Mouse (Mus musculus) liver, embryonic 14.5 days (tissue): ENCODE results near the gene Smarcb1.

Experiments used
- CTCF ChIP-seq: IDR thresholded peaks from 2 replicates; pipeline ENCODE4 v1.5.1; 2016; ENCODE audit warnings: antibody characterized with exemption, low read depth, control low read depth
- EP300 ChIP-seq: IDR thresholded peaks from 2 replicates; pipeline ENCODE4 v1.6.1; 2016; ENCODE audit warnings: antibody characterized with exemption, low read depth

DNA sequence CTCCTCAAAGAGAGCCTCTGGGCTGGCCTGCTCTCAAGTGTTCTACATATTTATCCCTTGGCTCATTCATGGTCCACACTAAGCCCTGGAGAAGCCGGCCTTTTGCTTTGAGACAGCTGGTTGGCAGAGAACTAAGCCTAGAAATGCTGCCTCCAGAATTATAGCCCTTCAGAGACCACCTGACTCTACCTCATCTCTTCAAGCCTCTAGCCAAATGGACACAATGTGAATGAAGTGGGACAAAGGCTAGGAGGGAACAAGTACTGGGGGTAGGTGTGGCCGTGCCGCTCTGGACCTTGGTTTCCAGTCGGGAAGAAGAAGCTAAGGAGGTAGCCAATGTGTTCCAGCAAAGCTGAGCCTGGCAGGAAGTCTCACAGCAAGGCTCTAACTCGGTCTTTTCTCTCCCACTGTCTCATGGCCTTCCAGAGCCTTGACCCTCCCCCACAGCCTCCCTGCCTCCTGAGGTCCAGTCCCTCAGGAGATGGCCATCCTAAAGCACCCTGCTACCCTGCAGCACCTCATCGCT lies 23.3 kb downstream of the Smarcb1 start:
- TF ChIP-seq CTCF (no peak), EP300 (no peak)
